Mouse (Mus musculus): ENCODE measurements around the gene Tsc2. TPM values are rescaled to one million over a fixed set of nuclear protein-coding genes. Genes with fewer than 3 reads are reported as not detected.

Tsc2 gene
- polyA plus RNA-seq, 2 experiments from 2014 or later, result 9.8 to 24.1 TPM

DNA sequence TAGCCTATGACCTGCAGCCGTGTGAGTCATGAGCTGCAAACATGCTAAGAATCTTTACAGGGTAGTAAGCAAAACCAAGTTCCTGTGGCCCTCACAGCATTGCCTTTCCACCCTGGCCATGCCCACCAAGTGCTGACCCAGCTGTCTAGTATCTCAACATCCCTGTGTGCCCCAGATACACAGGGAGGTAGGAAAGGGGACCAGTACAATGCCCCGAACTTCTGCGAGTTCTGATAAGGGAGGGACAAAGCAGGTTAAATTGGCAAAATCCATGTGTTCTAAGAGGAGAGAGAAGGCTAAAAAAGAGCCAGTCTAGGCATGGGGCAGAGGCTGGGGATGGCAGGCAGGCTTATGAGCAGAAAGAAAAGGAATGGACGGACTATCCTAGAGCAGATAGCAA is 24.1 kb downstream of the Tsc2 start:
- no peak for ATAC-seq

DNA sequence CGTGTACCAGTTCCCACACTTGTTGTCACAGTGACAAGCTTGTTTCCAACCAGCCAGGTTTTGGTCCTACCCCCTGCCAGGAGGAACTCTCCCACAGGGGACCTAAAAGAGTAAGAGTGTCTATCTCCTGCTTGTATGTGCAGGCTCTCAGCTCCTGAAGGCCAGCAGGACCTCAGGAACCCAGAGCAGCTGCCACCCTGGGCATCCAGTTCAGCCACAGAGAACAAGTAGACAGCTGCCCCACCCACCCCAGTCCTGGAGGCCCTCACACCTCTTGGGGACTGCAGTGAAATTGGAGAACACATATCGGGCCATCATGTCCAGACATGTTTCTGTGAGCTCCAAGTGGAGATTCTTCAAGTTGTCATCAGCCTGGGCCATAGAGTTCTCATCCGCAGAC is 27.9 kb downstream of the Tsc2 start:
- no peak for ATAC-seq

- no peak for ATAC-seq
These were observed 28.5 kb downstream of the Tsc2 start for GRCm38 (mm10) chr17:24603961-24604360.

GRCm38 (mm10) chr17:24600502-24600901 is 31.9 kb downstream of the Tsc2 start:
- ATAC-seq, result no peak

DNA sequence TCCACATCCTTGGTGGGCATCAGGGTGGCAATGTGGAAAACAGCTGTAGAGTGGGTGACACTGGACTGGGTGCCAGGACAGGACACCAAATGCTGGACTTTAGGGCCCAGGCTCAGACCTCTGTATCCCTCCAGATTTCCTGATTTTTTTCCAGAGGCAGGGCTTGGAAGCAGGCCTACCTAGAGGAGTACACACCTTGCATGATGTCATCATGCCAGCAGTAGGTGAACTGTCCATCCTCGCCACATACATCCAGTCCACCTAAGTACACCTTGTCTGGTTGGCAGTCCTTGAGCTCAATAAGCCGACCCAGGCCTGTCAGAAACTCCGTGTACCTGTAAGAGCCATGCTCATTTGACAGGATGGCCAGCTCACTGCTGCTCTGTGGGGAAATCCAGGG is 34.4 kb downstream of the Tsc2 start:
- no peak for ATAC-seq

DNA sequence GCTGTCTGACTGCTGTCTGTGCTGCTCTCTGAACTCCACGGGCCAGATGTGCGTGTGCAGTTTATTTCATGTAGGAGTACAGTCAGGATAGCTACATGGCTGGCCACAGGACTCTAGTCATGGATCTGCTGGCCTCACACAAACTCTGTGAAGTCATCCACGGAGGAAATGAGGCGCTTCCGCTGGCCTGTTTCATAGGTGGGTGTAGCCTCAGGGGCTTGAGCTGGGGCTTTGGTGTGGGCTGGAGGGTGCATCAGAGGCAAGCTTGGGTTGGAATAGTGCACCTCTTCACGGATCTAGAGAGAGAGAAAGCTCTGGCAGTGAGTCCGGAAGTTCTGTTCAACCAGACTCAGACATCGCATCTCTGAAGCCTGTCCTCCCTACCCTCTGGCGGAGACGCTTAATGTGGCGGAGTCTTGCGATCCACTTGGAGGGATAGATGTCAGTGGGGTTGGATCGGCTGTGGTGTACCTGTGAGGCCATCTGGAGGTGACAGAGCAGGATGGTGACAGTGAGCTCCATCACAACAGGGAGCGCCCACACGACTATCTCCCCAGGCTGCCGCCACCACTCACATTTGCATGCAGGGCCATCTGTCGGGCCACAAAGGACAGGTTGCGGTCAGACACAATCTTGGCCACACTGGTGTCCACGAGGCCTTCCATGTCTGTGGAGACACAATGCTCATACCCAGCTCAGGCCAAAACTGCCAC is 35.8 kb downstream of the Tsc2 start:
- ATAC-seq, result no peak

DNA sequence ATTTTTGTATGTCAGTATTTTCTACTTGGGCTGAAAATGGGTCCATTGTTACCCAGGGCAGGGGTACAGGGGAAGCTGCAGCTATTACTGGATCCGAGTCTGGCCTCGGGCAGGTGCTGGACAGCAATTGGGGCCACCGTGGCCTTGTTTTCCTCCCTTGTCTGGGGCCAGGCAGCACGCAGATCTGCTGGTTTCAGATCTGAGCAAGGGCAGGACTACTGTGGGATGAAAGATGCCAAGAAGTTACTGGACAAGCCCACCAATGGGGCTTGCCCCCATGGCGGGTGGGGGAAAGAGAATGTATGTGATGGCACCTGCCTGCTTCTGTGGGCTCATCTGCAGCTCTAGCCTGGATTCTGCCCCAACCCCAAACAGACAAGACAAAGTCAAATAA is 36.4 kb downstream of the Tsc2 start:
- ATAC-seq, result no peak

- ATAC-seq, result no peak
These were observed 37.0 kb downstream of the Tsc2 start for GRCm38 (mm10) chr17:24595126-24596072.

GRCm38 (mm10) chr17:24593992-24594890 is 38.2 kb downstream of the Tsc2 start:
- ATAC-seq, result no peak

DNA sequence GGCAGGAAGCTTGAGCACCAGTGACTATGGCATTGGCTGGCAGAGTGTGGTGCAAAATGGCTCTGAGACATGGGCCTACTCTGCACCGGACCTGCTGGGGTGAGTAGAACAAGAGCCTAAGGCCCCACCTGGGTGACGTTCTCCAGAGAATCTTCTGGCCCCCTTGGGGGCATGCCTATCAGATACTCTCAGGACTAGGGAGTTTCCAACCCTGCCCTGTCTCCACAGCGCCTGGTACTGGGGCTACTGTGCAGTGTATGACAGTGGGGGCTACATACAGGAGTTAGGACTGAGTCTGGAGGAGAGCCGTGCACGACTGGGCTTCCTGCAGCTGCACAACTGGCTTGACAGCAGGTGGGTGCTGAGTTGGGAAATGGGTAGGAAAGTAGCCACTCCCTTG is 39.2 kb downstream of the Tsc2 start:
- no peak for ATAC-seq

DNA sequence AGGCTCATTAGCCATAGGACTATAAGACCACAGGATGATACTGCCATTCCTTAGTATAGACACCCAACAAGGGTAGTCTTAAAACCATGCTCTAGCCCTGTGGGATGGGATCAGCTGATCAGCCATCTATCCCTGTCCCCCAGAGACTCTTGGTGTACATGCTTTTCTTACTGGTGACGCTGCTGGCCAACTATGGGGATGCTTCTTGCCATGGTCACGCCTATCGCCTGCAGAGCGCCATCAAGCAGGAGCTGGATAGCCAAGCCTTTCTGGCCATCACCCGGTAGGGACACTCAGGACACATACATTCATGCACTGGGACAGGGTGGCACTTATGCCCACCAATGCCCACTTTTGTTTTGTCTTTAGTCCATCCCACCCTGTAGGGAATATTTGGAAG is 40.7 kb downstream of the Tsc2 start:
- ATAC-seq, result no peak

DNA sequence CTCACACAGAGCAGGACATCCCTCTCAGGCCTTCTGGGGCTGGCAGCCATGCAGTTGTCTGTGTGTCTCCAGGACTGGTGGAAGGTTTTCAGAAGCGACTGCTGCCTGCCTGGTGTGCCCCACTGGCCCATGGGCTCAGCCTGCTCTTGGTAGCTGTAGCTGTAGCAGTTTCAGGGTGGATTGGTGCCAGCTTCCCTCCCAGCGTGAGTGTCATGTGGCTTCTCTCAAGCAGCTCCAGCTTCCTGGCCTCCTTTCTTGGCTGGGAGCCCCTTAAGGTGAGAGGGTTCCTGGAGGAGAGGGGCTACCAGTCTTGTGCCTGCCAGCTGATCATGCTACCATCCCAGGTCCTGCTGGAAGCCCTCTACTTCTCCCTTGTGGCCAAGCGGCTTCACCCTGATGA is 41.5 kb downstream of the Tsc2 start:
- no peak for ATAC-seq

- ATAC-seq, result no peak
These were observed 45.9 kb downstream of the Tsc2 start for GRCm38 (mm10) chr17:24586532-24586931.

GRCm38 (mm10) chr17:24584520-24584919 is 47.9 kb downstream of the Tsc2 start:
- no peak for ATAC-seq

DNA sequence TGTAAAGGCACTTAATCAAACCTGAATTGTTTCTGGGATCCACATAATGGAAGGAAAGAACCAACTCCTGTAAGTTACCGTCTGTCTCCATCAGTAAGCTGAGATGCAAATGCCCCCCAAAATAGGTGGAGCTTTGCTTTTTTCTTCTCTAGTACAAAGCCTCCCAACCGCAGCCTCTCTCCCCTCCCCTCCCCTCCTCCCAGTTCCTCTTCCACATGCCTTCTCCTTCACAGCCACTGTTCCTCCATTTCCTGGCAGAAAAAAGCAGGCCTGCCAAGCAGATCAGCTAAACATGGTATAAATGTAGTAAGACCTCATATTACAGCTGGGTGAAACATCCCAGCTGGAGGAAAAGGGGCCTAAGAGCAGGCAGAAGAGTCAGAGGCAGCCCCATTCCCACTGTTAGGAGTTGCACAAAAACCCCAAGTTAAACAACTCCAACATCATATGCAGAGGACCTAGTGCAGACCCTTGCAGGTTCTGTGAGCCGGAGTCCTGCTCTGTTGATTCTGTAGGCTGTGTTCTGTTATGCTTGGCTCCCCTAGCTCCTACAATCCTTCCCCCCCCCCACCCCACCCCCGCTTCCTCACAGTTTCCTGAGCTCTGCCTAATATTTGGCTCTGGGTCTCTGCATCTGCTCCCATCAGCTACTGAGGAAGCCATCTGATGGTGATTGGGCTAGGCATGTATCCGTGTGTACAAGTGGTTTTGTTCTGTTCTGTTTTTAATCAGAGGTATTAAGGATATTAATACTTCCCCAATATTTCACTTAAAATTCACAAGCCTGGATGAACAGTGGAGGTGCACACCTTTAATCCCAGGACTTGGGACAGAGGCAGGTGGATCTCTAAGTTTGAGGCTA is 48.6 kb downstream of the Tsc2 start:
- ATAC-seq, result no peak

- no peak for ATAC-seq
These were observed 52.1 kb downstream of the Tsc2 start for GRCm38 (mm10) chr17:24580287-24580686.

DNA sequence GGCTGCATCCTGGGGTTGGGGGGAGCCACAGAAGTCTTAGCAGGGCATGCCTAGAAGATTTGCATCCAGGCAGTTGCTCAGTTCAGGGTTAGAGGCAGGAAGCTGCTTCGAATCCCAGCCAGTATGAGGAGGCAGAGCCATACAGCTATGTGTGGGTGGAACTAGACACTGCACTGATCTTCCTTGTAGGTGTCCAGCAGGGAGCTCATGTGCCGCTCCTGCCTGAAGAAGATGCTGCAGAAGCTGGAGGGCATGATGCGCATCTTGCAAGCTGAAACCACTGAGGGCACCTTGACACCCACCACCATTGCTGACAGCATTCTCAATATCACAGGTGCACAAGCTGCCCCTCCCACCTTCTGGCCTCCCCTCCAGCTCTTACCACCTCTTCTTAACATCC is 52.9 kb downstream of the Tsc2 start:
- no peak for ATAC-seq

- ATAC-seq, result no peak
These were observed 58.6 kb downstream of the Tsc2 start for GRCm38 (mm10) chr17:24573811-24574210.

DNA sequence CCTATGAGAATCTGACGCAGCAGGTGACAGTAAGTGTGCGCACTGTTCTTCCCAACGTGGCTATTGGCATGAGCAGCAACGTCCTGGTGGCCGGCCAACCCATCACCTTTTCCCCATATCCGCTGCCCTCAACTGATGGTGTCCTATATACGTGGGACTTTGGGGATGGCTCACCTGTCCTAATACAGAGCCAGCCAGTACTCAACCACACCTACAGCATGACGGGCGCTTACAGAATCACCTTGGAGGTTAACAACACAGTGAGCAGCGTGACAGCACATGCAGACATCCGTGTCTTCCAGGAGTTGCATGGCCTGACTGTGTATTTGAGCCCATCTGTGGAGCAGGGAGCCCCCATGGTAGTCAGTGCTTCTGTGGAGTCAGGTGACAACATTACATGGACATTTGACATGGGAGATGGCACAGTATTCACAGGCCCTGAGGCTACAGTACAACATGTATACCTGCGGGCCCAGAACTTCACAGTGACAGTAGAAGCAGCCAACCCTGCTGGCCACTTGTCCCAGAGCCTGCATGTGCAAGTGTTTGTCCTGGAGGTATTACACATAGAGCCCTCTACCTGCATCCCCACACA is 59.7 kb downstream of the Tsc2 start:
- no peak for ATAC-seq

- no peak for ATAC-seq
These were observed 62.6 kb downstream of the Tsc2 start for GRCm38 (mm10) chr17:24569837-24570236.

GRCm38 (mm10) chr17:24567034-24567779 is 65.2 kb downstream of the Tsc2 start:
- no peak for ATAC-seq
